ENCODE assay signal across 19 mouse cellular contexts in genomic region chr4:124255183-124255543, GRCm38 (mm10).
DNase-seq lines count a peak whose midpoint lies in the region; ATAC-seq and TF ChIP-seq lines count a peak whose summit lies in the region.
"Had no signal": no experiment of that assay in that cellular context is flagged by ENCODE, and none has a peak within 500 bp of the region (broad histone marks: within the 10 kb centered on the region; RNA-seq: fewer than 3 reads in every experiment).

No protein-coding gene starts in this region.

- no peak overlapping the region for H3K9ac ChIP-seq in forebrain, embryonic 15.5 days (replicated peaks)
- no peak overlapping the region for H3K9ac ChIP-seq in midbrain, postnatal 0 days (replicated peaks; ENCODE audit: low read length, poor library complexity, severe bottlenecking)
- no peak overlapping the region for H3K9ac ChIP-seq in forebrain, embryonic 16.5 days (replicated peaks; ENCODE audit: low read depth, low read length)
- no peak overlapping the region for H3K9ac ChIP-seq in midbrain, embryonic 15.5 days
- H3K9ac ChIP-seq: heart, embryonic 13.5 days; neural tube, embryonic 15.5 days had no signal

- WGBS in forebrain, embryonic 10.5 days, result 36% methylated on average over 7 of the region's 7 CpGs
- 11% methylated on average over 7 of the region's 7 CpGs for WGBS in forebrain, embryonic 15.5 days
- WGBS in midbrain, embryonic 10.5 days, result 37% methylated on average over 7 of the region's 7 CpGs
- WGBS in midbrain, postnatal 0 days, result 20% methylated on average over 7 of the region's 7 CpGs
- 11% methylated on average over 7 of the region's 7 CpGs for WGBS in forebrain, embryonic 16.5 days
- 20% methylated on average over 7 of the region's 7 CpGs for WGBS in midbrain, embryonic 15.5 days

- no peak for TF ChIP-seq CTCF in midbrain, postnatal 0 days (IDR thresholded peaks at IDR 0.05)

- H3K27ac ChIP-seq in forebrain, embryonic 10.5 days, result no peak overlapping the region
- no peak overlapping the region; the same call in 1 of the 2 replicates for H3K27ac ChIP-seq in forebrain, embryonic 15.5 days (replicated peaks)
- peak overlapping the region; percentile 65; the same call in 1 of the 2 replicates for H3K27ac ChIP-seq in midbrain, embryonic 10.5 days (replicated peaks)
- H3K27ac ChIP-seq in midbrain, postnatal 0 days (ENCODE audit: low read depth, low read length), result no peak overlapping the region
- H3K27ac ChIP-seq in forebrain, embryonic 16.5 days (ENCODE audit: low read length), result no peak overlapping the region
- 0 out of 2 replicates have a peak overlapping the region, but pooled peaks have one; percentile 57 for H3K27ac ChIP-seq in midbrain, embryonic 15.5 days
- H3K27ac ChIP-seq: heart, adult 2 months; heart, embryonic 13.5 days; limb, embryonic 10.5 days; macrophage; neural tube, embryonic 15.5 days had no signal

- DNase-seq in forebrain, embryonic 10.5 days (ENCODE audit: extremely low spot score, low spot score), result no peak
- DNase-seq in midbrain, embryonic 10.5 days (ENCODE audit: low spot score), result no peak
- no peak for DNase-seq in midbrain, postnatal 0 days (ENCODE audit: low spot score)
- no peak for DNase-seq in lung, postnatal 36 days
- DNase-seq in layer of hippocampus, adult 8-10 months (ENCODE audit: low spot score in 2 of 2), result no peak
- DNase-seq: adrenal gland, adult 2 months; cerebellum, adult 11-12 months; gastrocnemius, postnatal 36 days; heart, adult 2 months; heart, postnatal 14 days; kidney, postnatal 25 days had no signal

- H3K4me2 ChIP-seq in forebrain, embryonic 15.5 days (replicated peaks), result no peak overlapping the region
- H3K4me2 ChIP-seq in midbrain, postnatal 0 days (ENCODE audit: low read depth, low read length, poor library complexity, severe bottlenecking), result no peak overlapping the region
- peak overlapping the region; percentile 44; the same call in 1 of the 2 replicates for H3K4me2 ChIP-seq in forebrain, embryonic 16.5 days (ENCODE audit: low read length)
- H3K4me2 ChIP-seq in midbrain, embryonic 15.5 days, result no peak overlapping the region
- H3K4me2 ChIP-seq: heart, embryonic 13.5 days had no signal

- H3K27me3 ChIP-seq in forebrain, embryonic 10.5 days (ENCODE audit: poor library complexity, severe bottlenecking), result peaks cover 96% of the 10 kb centered on the region
- H3K27me3 ChIP-seq in forebrain, embryonic 15.5 days, result peaks cover 9% of the 10 kb centered on the region; the same call in 1 of the 2 replicates
- peaks cover 67% of the 10 kb centered on the region for H3K27me3 ChIP-seq in midbrain, embryonic 10.5 days (ENCODE audit: low read depth, poor library complexity, severe bottlenecking)
- H3K27me3 ChIP-seq in midbrain, postnatal 0 days (ENCODE audit: insufficient read depth, low read length), result no peaks in the 10 kb centered on the region
- no peaks in the 10 kb centered on the region for H3K27me3 ChIP-seq in forebrain, embryonic 16.5 days (replicated peaks; ENCODE audit: control insufficient read depth, insufficient read depth, low read length)
- H3K27me3 ChIP-seq in midbrain, embryonic 15.5 days (replicated peaks), result 0 out of 2 replicates have a peak, but pooled peaks cover 5% of the 10 kb centered on the region

- ATAC-seq in forebrain, embryonic 15.5 days (replicated peaks), result no peak
- no peak for ATAC-seq in midbrain, postnatal 0 days (ENCODE audit: low FRiP score)
- peak; percentile 20; the same call in 1 of the 2 replicates for ATAC-seq in forebrain, embryonic 16.5 days
- ATAC-seq in midbrain, embryonic 15.5 days (replicated peaks), result no peak
- ATAC-seq: intestine, embryonic 16.5 days had no signal

- H3K36me3 ChIP-seq in forebrain, embryonic 10.5 days (replicated peaks), result no peaks in the 10 kb centered on the region
- H3K36me3 ChIP-seq in forebrain, embryonic 15.5 days, result no peaks in the 10 kb centered on the region
- no peaks in the 10 kb centered on the region for H3K36me3 ChIP-seq in midbrain, embryonic 10.5 days
- H3K36me3 ChIP-seq in midbrain, postnatal 0 days (ENCODE audit: insufficient read depth, low read length), result no peaks in the 10 kb centered on the region
- no peaks in the 10 kb centered on the region for H3K36me3 ChIP-seq in forebrain, embryonic 16.5 days (ENCODE audit: control insufficient read depth, insufficient read depth)
- H3K36me3 ChIP-seq in midbrain, embryonic 15.5 days (replicated peaks), result no peaks in the 10 kb centered on the region
- H3K36me3 ChIP-seq: heart, embryonic 13.5 days; limb, embryonic 10.5 days; neural tube, embryonic 15.5 days had no signal

- peak overlapping the region; percentile 31; the same call in 1 of the 2 replicates for H3K4me3 ChIP-seq in forebrain, embryonic 10.5 days
- no peak overlapping the region; the same call in 1 of the 2 replicates for H3K4me3 ChIP-seq in forebrain, embryonic 15.5 days
- H3K4me3 ChIP-seq in midbrain, embryonic 10.5 days, result peak overlapping the region; percentile 30; the same call in 1 of the 2 replicates
- no peak overlapping the region for H3K4me3 ChIP-seq in midbrain, postnatal 0 days (ENCODE audit: low read depth, low read length)
- no peak overlapping the region for H3K4me3 ChIP-seq in forebrain, embryonic 16.5 days (replicated peaks; ENCODE audit: low read length)
- no peak overlapping the region for H3K4me3 ChIP-seq in midbrain, embryonic 15.5 days
- H3K4me3 ChIP-seq: heart, adult 2 months; heart, embryonic 13.5 days; limb, embryonic 10.5 days; neural tube, embryonic 15.5 days had no signal

- H3K9me3 ChIP-seq in forebrain, embryonic 10.5 days, result no peaks in the 10 kb centered on the region
- H3K9me3 ChIP-seq in forebrain, embryonic 15.5 days, result no peaks in the 10 kb centered on the region
- H3K9me3 ChIP-seq in midbrain, embryonic 10.5 days (replicated peaks), result no peaks in the 10 kb centered on the region
- no peaks in the 10 kb centered on the region for H3K9me3 ChIP-seq in midbrain, postnatal 0 days (ENCODE audit: low read length)
- H3K9me3 ChIP-seq in forebrain, embryonic 16.5 days (ENCODE audit: control insufficient read depth, low read length), result no peaks in the 10 kb centered on the region
- no peaks in the 10 kb centered on the region for H3K9me3 ChIP-seq in midbrain, embryonic 15.5 days
- H3K9me3 ChIP-seq: heart, embryonic 13.5 days; limb, embryonic 10.5 days; neural tube, embryonic 15.5 days had no signal

- H3K4me1 ChIP-seq in forebrain, embryonic 10.5 days, result peaks cover 40% of the 10 kb centered on the region
- peaks cover 37% of the 10 kb centered on the region for H3K4me1 ChIP-seq in forebrain, embryonic 15.5 days
- peaks cover 39% of the 10 kb centered on the region for H3K4me1 ChIP-seq in midbrain, embryonic 10.5 days
- peaks cover 10% of the 10 kb centered on the region for H3K4me1 ChIP-seq in midbrain, postnatal 0 days (ENCODE audit: insufficient read depth, low read length)
- H3K4me1 ChIP-seq in forebrain, embryonic 16.5 days (replicated peaks; ENCODE audit: control insufficient read depth, insufficient read depth, low read length), result peaks cover 29% of the 10 kb centered on the region
- peaks cover 36% of the 10 kb centered on the region for H3K4me1 ChIP-seq in midbrain, embryonic 15.5 days

Comparison
In these comparisons a context has a peak if more than half of its experiments do, and no peak if none do; other contexts are left out.
1. H3K27ac ChIP-seq: peak in midbrain, embryonic 10.5 days (single experiment) and midbrain, embryonic 15.5 days (single experiment); none in forebrain, embryonic 10.5 days (single experiment), forebrain, embryonic 15.5 days (single experiment), midbrain, postnatal 0 days (single experiment) and forebrain, embryonic 16.5 days (single experiment).
2. H3K4me3 ChIP-seq: peak in forebrain, embryonic 10.5 days (single experiment) and midbrain, embryonic 10.5 days (single experiment); none in forebrain, embryonic 15.5 days (single experiment), midbrain, postnatal 0 days (single experiment), forebrain, embryonic 16.5 days (single experiment) and midbrain, embryonic 15.5 days (single experiment).